Mouse (Mus musculus) liver, embryonic 13.5 days (tissue): ENCODE results near the gene Eif2b4. TPM values are rescaled to one million over a fixed set of nuclear protein-coding genes. Genes with fewer than 3 reads are reported as not detected.
"Not testable (repeated sequence)": the region's sequence is repeated elsewhere in the genome, so short reads cannot be mapped to it uniquely, and the experiment has no call there.

ENCODE experiments used
- ATAC-seq: fragments of 200-750 bp; cut with Nextera tagmentation; 2 replicates; pipeline ENCODE4 v1.8.0; 2017; ENCODE audit warnings: low read depth, mild to moderate bottlenecking, moderate number of reproducible peaks, moderate library complexity
- DNase-seq: peaks from one replicate; pipeline ENCODE4 v3.0.0; 2022
- H3K27ac ChIP-seq: fragments of 300-500 bp; sonication (generic); 2 replicates; pipeline ENCODE4 v1.5.1; 2015; ENCODE audit warnings: moderate library complexity, mild to moderate bottlenecking, inconsistent platforms
- H3K27me3 ChIP-seq: fragments of 300-500 bp; sonication (generic); 2 replicates; pipeline ENCODE4 v1.6.1; 2015; ENCODE audit warnings: mild to moderate bottlenecking, inconsistent platforms
- H3K36me3 ChIP-seq: fragments of 300-500 bp; sonication (generic); 2 replicates; pipeline ENCODE4 v1.6.1; 2015; ENCODE audit warnings: mild to moderate bottlenecking, inconsistent platforms
- H3K4me1 ChIP-seq: fragments of 300-500 bp; sonication (generic); replicated peaks from 2 replicates; pipeline ENCODE4 v1.6.1; 2015; ENCODE audit warnings: inconsistent platforms
- H3K4me2 ChIP-seq: fragments of 300-500 bp; sonication (generic); 2 replicates; pipeline ENCODE4 v1.6.1; 2015; ENCODE audit warnings: inconsistent platforms, mild to moderate bottlenecking, moderate library complexity
- H3K4me3 ChIP-seq: fragments of 300-500 bp; sonication (generic); replicated peaks from 2 replicates; pipeline ENCODE4 v1.5.1; 2015; ENCODE audit warnings: mild to moderate bottlenecking, inconsistent platforms
- H3K9ac ChIP-seq: fragments of 300-500 bp; sonication (generic); 2 replicates; pipeline ENCODE4 v1.6.1; 2015; ENCODE audit warnings: mild to moderate bottlenecking, inconsistent platforms
- H3K9me3 ChIP-seq: fragments of 300-500 bp; sonication (generic); replicated peaks from 2 replicates; pipeline ENCODE4 v1.6.1; 2016; ENCODE audit warnings: inconsistent platforms
- WGBS: fragments of 180-500 bp; shearing (Covaris S2); methylation state at CpG from one replicate; pipeline ENCODE4 v1.1.7; 2015; ENCODE audit not compliant: insufficient replicate concordance; 5-methylcytosine and 5-hydroxymethylcytosine counted together
- polyA plus RNA-seq: library from polyadenylated mRNA; unstranded; fragments of >200 nt; fragmentation: Nextera tagmentation; extraction: Ambion mirVana; gene quantifications from 2 replicates; pipeline ENCODE4 v1.2.1, GENCODE M21; 2015

Eif2b4 gene
- polyA plus RNA-seq, 1 experiment from 2014 or later = 57.1 TPM

GRCm38 (mm10) chr5:31219070-31219469, 25.8 kb upstream of the Eif2b4 start:
- Histone ChIP-seq H3K9ac (peak overlapping the region; percentile 99), H3K4me1 (peaks cover 59% of the 10 kb centered on the region), H3K27me3 (no peaks in the 10 kb centered on the region), H3K9me3 (no peaks in the 10 kb centered on the region), H3K4me3 (peak overlapping the region; percentile 99), H3K36me3 (peaks cover 14% of the 10 kb centered on the region), H3K27ac (peak overlapping the region; percentile 97), H3K4me2 (peak overlapping the region; percentile 92)
- ATAC-seq (no peak), DNase-seq (no peak)
- 2% methylated on average over 2 of the region's 2 CpGs for WGBS

- Histone ChIP-seq H3K27ac (peak overlapping the region; percentile 97), H3K9me3 (no peaks in the 10 kb centered on the region), H3K27me3 (no peaks in the 10 kb centered on the region), H3K4me1 (peaks cover 62% of the 10 kb centered on the region), H3K4me3 (peak overlapping the region; percentile 99), H3K36me3 (peaks cover 14% of the 10 kb centered on the region), H3K9ac (peak overlapping the region; percentile 99), H3K4me2 (peak overlapping the region; percentile 92)
- 13% methylated on average over 7 of the region's 7 CpGs for WGBS
- ATAC-seq = peak; percentile 55
- peak; percentile 74 for DNase-seq
These were observed 25.1 kb upstream of the Eif2b4 start for GRCm38 (mm10) chr5:31218294-31218693.

- peak overlapping the region; percentile 17; the same call in 1 of the 2 replicates for H3K4me2 ChIP-seq
- WGBS = 69% methylated on average over 6 of the region's 6 CpGs
- H3K27me3 ChIP-seq, H3K9me3 ChIP-seq, ATAC-seq, H3K4me3 ChIP-seq, DNase-seq, H3K27ac ChIP-seq, H3K9ac ChIP-seq: not testable (repeated sequence)
- peaks cover 70% of the 10 kb centered on the region for H3K4me1 ChIP-seq
- peaks cover 17% of the 10 kb centered on the region for H3K36me3 ChIP-seq
These were observed 23.3 kb upstream of the Eif2b4 start for GRCm38 (mm10) chr5:31216554-31216953.

- DNase-seq (no peak), ATAC-seq (no peak)
- H3K9ac ChIP-seq = no peak overlapping the region
- H3K27ac ChIP-seq = no peak overlapping the region
- WGBS = 85% methylated on average over 6 of the region's 6 CpGs
- H3K36me3 ChIP-seq = peaks cover 80% of the 10 kb centered on the region
- peaks cover 5% of the 10 kb centered on the region for H3K9me3 ChIP-seq
- no peak overlapping the region for H3K4me3 ChIP-seq
- H3K27me3 ChIP-seq = no peaks in the 10 kb centered on the region
- no peak overlapping the region for H3K4me2 ChIP-seq
- H3K4me1 ChIP-seq = peaks cover 31% of the 10 kb centered on the region
These were observed 11.2 kb upstream of the Eif2b4 start for GRCm38 (mm10) chr5:31204421-31204820.

- Histone ChIP-seq H3K4me3 (no peak overlapping the region), H3K4me1 (peaks cover 34% of the 10 kb centered on the region), H3K27ac (no peak overlapping the region), H3K27me3 (no peaks in the 10 kb centered on the region), H3K9me3 (peaks cover 5% of the 10 kb centered on the region), H3K4me2 (no peak overlapping the region), H3K9ac (no peak overlapping the region), H3K36me3 (peaks cover 85% of the 10 kb centered on the region)
- no peak for ATAC-seq
- no peak for DNase-seq
- 88% methylated on average over 2 of the region's 2 CpGs for WGBS
These were observed 10.6 kb upstream of the Eif2b4 start for GRCm38 (mm10) chr5:31203866-31204265.

GRCm38 (mm10) chr5:31202933-31203332, 9.7 kb upstream of the Eif2b4 start:
- DNase-seq (no peak), ATAC-seq (no peak)
- Histone ChIP-seq H3K9ac (peak overlapping the region; percentile 69), H3K27ac (peak overlapping the region; percentile 82), H3K4me2 (peak overlapping the region; percentile 79), H3K4me1 (peaks cover 34% of the 10 kb centered on the region), H3K27me3 (no peaks in the 10 kb centered on the region), H3K36me3 (peaks cover 85% of the 10 kb centered on the region), H3K4me3 (peak overlapping the region; percentile 82), H3K9me3 (peaks cover 5% of the 10 kb centered on the region)
- WGBS = 77% methylated on average over 7 of the region's 7 CpGs

GRCm38 (mm10) chr5:31201742-31202590, 8.7 kb upstream of the Eif2b4 start, which contains the start of gene Zfp513:
TSS of gene Zfp513 (minus strand) at chr5:31202303.
- H3K36me3 ChIP-seq = peaks cover 85% of the 10 kb centered on the region
- H3K4me3 ChIP-seq = peak within 1 kb of the TSS; percentile 82
- peak; percentile 96 for ATAC-seq
- H3K4me2 ChIP-seq = peak within 1 kb of the TSS; percentile 91
- peaks cover 38% of the 10 kb centered on the region for H3K4me1 ChIP-seq
- peaks cover 5% of the 10 kb centered on the region for H3K9me3 ChIP-seq
- H3K27ac ChIP-seq = peak within 1 kb of the TSS; percentile 82
- peak within 1 kb of the TSS; percentile 85 for H3K9ac ChIP-seq
- peak; percentile 95 for DNase-seq
- no peaks in the 10 kb centered on the region for H3K27me3 ChIP-seq
- 2% methylated on average over 53 of the region's 53 CpGs for WGBS

GRCm38 (mm10) chr5:31201042-31201741, 8.0 kb upstream of the Eif2b4 start:
- Histone ChIP-seq H3K27me3 (no peaks in the 10 kb centered on the region), H3K9me3 (peaks cover 5% of the 10 kb centered on the region), H3K36me3 (peaks cover 85% of the 10 kb centered on the region), H3K27ac (peak overlapping the region; percentile 81), H3K9ac (peak overlapping the region; percentile 85), H3K4me1 (peaks cover 38% of the 10 kb centered on the region), H3K4me3 (peak overlapping the region; percentile 82), H3K4me2 (peak overlapping the region; percentile 91)
- 18% methylated on average over 13 of the region's 13 CpGs for WGBS
- ATAC-seq (no peak), DNase-seq (no peak)

- Histone ChIP-seq H3K27ac (no peak overlapping the region), H3K4me3 (no peak overlapping the region)
These were observed 7.1 kb upstream of the Eif2b4 start for GRCm38 (mm10) chr5:31200327-31200768.

GRCm38 (mm10) chr5:31199893-31200292, 6.7 kb upstream of the Eif2b4 start:
- H3K4me1 ChIP-seq = peaks cover 46% of the 10 kb centered on the region
- H3K9ac ChIP-seq = no peak overlapping the region
- no peak overlapping the region for H3K27ac ChIP-seq
- no peak overlapping the region for H3K4me2 ChIP-seq
- no peaks in the 10 kb centered on the region for H3K27me3 ChIP-seq
- ATAC-seq (no peak), DNase-seq (no peak)
- WGBS = 79% methylated on average over 9 of the region's 9 CpGs
- H3K9me3 ChIP-seq = peaks cover 5% of the 10 kb centered on the region
- H3K36me3 ChIP-seq = peaks cover 85% of the 10 kb centered on the region
- no peak overlapping the region for H3K4me3 ChIP-seq

More at GRCm38 (mm10) chr5:31200327-31200768, 7.1 kb upstream of the Eif2b4 start:
- 88% methylated on average over 27 of the region's 27 CpGs for WGBS
- Histone ChIP-seq H3K36me3 (peaks cover 85% of the 10 kb centered on the region), H3K9me3 (peaks cover 5% of the 10 kb centered on the region), H3K4me1 (peaks cover 42% of the 10 kb centered on the region), H3K4me2 (peak overlapping the region; percentile 18), H3K27me3 (no peaks in the 10 kb centered on the region), H3K9ac (peak overlapping the region; percentile 34)
- no peak for DNase-seq
- no peak for ATAC-seq

GRCm38 (mm10) chr5:31199321-31199892, 6.2 kb upstream of the Eif2b4 start:
- Histone ChIP-seq H3K27ac (no peak overlapping the region), H3K4me3 (no peak overlapping the region)

More at GRCm38 (mm10) chr5:31199321-31199892, 6.2 kb upstream of the Eif2b4 start:
- no peak overlapping the region for H3K4me2 ChIP-seq
- WGBS = 90% methylated on average over 19 of the region's 19 CpGs
- H3K4me1 ChIP-seq = peaks cover 51% of the 10 kb centered on the region
- H3K9me3 ChIP-seq = peaks cover 5% of the 10 kb centered on the region
- ATAC-seq (no peak), DNase-seq (no peak)
- H3K9ac ChIP-seq = no peak overlapping the region
- H3K27me3 ChIP-seq = no peaks in the 10 kb centered on the region
- H3K36me3 ChIP-seq = peaks cover 85% of the 10 kb centered on the region
